Mouse (Mus musculus) frontal cortex, adult (tissue): ENCODE results near the gene Gm49354.
A peak's percentile ranks its signal among the peaks of the same experiment; 100 is the strongest.
"Not testable (repeated sequence)": the region's sequence is repeated elsewhere in the genome, so short reads cannot be mapped to it uniquely, and the experiment has no call there.

Experiments
- ATAC-seq: cut with Nextera tagmentation; 2 replicates; pipeline ENCODE4 v1.9.2; 2017; ENCODE audit warnings: mild to moderate bottlenecking, moderate library complexity, mixed read lengths; ENCODE audit not compliant: low TSS enrichment

Gm49354 gene

DNA sequence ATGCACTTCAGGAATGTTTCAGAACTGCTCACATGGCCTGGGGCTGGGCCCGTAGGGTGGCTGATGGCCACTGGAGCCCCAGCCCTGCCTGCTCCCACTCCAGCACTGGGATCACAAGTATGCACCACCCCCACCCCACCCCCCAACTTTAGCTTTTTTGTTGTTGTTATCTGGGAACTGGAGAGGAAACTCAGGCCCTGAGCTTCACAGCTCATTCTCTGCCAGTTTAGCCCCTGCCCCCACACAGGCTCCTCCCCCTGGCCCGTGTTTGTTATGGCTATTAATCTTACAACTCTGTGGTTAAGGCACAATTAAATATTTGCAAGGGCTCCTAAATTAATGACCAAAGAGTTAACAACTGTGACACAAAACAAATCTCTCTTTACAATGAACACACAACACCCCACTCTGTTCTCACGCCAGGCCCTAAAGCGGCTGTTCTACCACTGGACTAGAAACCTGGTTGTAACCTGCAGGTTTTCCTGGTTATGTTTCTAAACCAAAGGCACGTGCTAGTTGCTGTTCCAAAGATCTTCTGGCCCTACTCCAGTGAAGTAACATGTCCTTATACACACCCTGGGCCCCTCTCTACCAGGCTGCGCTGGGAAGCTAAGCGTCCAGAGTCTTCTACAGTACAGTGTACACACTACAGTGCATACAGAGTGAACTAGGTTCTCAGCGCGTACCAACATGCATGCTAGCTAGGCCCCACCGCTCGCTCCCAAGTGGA, 15.1 kb downstream of the Gm49354 start:
- ATAC-seq = no peak

DNA sequence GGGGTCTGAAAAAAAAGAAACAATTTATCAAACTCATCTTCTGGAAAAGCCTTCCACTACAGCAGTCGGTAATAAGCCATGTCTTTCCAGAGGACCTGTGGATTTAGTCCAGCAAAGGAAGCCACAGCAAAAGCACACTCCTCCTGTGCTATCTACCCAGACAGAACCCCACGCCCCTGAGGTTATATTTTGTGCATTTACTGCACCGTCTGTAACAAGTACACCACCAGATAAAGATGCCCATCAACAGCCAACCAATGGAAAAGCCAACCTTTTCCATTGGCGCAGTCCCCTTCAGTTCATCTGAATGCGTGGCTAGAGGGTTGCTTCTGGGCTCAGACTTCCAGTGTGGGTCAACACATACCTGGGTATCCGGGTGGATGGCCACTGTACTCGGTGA, 19.3 kb downstream of the Gm49354 start:
- no peak for ATAC-seq

DNA sequence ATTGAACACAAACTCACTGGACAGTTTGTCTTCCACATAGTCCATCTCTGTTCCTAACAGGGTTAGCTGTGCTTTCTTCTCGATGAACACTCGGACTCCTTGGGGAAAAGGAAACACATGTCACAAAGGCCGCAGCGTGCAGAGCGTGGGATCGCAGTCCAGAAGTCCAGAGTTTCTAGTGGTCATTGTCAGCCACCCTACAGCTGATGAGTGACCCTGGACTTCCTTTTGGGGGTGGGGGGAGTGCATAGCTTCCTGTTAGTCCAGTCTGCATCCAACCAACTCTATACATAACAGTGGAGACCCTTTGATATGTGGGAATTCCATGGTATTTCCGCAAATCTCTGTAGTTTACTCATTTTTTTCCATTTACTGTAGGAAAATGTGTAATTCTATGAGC, 25.1 kb downstream of the Gm49354 start:
- ATAC-seq = no peak

DNA sequence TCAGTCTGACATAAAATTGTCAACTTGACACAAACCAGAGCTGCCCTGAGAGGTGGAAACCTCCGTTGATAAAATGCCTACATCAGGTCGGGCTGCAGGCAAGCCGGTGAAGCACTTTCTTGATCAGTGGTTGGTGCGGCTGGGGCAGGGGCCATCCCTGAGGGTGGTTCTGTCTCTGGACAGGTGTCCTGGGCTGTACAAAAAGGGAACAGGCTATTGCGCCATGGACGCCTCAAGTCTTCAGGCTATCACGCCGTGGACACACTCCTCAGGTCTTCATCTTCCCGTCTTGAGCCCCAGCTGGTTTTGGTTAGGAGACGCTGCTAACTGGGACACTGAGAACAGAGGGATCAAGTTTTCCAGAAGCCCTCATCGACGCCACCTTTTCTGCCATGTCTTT, 31.7 kb downstream of the Gm49354 start:
- ATAC-seq = no peak

DNA sequence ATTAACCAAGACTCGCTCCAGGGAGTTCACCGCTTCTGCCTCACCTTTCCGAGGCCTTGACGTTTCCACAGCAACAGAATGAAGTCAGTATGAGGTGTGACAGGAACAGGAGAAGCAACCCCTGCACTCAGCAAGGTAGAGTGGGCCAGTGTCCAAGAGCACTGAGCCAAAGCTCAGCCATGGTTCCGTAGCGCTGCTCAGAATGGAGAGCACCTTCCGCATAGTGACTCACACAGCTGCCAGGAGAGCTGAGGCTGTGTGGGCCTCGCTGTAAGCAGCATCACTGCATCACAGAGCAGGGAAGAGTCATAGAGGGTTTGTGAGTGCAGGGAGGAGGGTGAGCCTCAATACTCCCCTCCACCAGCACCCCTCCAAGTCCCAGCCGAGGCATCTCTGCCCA, 35.3 kb downstream of the Gm49354 start, which contains the start of gene 1700014D04Rik:
1700014D04Rik (minus strand) TSS at position 42 of the 400 bp plus-strand sequence.
- ATAC-seq = peak; percentile 95

DNA sequence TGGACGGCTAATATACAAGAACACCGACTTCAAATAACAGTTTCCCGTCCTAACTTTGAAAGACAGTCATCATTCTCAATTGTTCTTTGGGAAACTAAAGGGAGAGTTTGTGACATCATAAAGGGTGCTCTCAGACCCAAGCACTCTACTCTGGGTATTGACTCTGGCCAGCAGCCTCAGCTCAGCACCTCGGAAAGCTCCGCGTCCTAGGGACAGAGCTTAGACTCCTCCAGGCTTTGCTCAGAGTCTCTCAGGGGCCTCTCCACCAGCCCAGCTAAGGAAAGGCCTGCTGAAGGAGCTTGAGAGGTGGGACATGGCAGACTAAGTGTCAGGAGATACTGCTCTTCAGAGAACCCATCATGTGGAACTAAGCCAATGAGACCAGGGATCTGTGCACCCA, 35.9 kb downstream of the Gm49354 start:
- ATAC-seq = no peak

DNA sequence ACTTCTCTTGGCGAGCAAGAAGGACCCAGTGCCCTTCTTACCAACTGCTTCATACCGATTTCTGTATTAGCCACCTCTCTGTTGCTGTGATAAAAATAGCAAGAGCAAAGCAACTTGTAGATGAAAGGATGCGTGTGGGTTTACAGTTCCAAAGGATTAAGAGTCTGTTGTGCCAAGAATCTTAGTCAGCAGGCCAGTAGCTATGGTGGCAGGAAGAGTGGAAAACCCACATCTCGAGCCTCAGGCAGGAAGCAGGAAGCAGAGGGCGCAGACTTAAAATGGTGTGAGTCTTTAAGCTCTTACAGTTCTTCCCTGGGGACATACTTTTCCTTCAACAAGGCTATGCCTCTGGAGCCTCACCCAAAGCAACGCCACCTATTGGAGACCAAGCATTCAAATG, 36.6 kb downstream of the Gm49354 start:
- peak; percentile 27; the same call in 1 of the 2 replicates for ATAC-seq

DNA sequence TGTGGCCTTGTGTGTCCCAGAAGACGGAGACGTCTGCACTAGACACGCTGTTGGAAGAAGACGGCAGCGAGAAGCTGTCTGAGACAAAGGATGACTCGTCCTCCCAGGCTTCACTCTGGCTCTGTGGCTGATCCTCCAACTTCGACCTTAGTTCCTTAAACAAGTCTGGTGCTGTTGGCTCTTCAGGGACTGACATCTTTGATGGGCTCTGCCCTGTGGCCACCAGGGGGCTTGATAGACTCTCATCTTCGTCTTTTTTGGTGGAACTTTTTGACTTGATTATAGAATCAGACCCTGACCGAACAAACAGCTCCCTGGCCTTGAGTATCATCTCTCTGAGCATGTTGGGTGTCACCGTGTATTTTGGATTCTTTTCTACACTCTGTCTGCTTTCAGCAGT, 40.3 kb downstream of the Gm49354 start:
- no peak for ATAC-seq

DNA sequence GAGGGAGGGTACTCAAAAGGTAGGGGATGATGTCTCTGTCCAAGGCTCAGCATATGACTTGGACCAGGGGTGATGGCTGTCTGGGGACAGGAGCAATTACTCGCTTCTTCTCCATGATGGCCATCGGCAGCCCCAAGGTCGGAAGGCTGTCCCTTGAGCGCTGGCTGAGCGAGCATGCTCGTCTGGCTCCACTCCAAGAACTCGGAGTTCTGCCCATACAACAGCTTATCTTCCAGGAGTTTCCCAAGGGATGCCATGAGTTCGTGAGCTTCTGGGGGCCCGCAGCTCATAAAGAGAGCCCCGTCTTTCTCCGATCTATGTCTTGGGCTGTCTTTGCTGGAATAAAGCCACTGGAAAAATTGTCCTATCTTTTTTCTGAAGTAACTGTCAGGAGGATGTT, 40.9 kb downstream of the Gm49354 start:
- no peak for ATAC-seq

DNA sequence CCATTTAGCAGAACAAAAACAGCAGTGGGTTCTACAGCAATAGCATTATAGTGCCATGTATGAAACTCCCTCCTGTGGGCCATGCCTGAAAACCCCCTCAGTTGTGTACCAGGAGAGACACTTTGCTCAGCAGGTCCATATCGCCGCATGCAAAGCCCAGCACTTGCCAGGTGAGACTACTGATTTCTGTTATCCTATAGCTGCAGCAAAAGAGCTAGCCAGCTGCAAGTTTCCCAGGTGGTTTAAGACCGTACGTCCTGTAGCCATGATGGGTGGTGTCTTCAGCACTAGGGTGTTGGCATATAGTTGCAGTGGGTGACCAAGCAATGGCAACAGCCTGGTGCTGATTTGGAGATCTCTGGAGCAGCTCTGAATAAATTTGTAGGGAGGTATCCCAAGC, 42.6 kb downstream of the Gm49354 start:
- no peak for ATAC-seq

DNA sequence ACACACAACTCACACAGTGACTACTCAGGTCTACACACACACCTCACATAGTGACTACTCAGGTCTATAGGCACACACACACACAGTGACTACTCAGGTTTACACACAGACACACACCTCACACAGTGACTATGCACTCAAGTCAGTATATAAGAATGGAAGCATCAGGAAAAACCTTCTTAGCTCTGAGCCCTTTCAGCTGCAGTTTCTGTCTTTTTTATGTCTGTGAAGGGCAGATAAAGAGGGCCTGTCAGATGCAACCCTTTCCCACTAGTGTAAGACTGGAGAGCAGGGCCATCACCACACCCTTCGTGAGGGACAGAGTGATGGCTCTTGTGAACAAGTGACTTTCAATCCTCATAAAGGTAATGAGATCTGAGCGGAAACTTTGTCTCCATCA, 43.6 kb downstream of the Gm49354 start:
- no peak for ATAC-seq

DNA sequence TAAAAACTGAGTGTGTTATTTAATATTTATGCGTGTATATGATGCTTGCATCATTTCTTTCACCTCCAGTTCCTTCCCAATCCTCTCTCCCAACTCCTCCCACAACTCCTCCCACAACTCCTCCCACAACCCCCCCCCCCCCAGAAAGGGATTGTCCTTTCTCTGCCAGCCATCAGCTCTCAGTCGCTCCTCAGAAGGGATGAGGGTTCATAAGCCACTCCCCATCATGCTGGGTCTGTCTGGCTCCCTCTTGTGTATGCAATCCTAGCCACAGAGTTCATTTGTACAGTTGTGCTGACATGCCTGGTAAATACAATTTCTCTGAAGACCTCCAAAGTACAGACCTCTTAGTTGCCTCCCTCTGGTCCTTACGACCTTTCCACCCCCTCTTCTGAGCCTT, 46.9 kb downstream of the Gm49354 start:
- peak; percentile 52; the same call in 1 of the 2 replicates for ATAC-seq

DNA sequence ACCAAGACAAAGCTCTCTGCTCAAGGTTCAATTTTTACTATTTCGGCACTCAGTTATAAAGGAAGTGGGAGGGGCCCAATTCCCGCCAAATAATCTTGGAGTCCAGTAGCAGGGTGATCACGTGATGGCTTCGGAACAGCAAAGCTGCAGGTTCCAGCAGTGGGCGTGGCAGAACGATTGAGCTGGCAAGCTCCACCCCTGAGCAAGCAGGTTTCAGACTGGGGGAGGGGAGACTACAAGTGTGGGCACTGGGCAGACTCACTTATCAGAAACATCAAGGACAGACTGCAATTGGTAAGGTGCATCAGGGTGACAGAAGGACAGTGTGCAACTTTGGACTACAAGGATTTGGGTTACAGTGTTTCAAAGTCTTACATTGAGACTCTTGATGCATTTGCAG, 47.7 kb downstream of the Gm49354 start:
- not testable (repeated sequence) for ATAC-seq

DNA sequence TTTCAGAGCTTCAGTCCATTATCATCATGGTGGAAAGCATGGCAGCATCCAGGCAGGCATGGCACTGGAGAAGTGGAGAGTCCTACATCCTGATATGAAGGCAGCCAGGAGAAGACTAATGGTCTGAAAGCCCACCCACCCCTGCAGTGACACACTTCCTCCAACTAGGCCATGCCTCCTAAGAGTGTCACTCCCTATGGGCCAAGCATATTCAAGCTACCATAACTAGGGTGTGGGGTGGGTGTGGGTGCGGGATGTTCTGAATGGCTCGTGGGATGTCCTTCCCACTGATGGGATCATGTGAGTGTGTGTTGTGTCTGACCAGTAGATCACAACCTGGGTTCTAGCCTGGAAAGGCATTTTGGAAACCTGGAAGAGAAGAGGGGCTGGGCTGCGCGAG, 48.1 kb downstream of the Gm49354 start:
- ATAC-seq = no peak

DNA sequence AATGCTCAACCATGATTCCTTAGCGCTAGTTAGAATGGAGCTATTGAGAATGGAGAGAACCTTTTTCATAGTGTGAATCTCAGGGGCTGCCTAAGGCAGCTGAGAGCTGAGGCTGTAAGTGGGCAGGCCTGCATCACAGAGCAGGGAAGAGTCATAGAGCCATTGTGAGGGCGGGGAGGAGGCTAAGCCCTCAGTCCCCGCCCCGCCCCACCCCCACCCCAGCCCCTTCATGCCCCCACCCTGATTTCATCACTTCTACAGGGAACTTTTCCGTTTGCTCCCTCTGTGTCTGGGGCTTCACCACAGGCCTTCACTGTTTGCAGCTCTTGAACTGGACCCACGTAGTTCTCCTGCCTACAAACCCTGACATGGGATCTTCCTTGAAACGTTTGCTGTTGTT, 50.4 kb downstream of the Gm49354 start, which contains the start of gene Spata31d1d:
Spata31d1d (minus strand) TSS at position 101 of the 400 bp plus-strand sequence.
- no peak for ATAC-seq

DNA sequence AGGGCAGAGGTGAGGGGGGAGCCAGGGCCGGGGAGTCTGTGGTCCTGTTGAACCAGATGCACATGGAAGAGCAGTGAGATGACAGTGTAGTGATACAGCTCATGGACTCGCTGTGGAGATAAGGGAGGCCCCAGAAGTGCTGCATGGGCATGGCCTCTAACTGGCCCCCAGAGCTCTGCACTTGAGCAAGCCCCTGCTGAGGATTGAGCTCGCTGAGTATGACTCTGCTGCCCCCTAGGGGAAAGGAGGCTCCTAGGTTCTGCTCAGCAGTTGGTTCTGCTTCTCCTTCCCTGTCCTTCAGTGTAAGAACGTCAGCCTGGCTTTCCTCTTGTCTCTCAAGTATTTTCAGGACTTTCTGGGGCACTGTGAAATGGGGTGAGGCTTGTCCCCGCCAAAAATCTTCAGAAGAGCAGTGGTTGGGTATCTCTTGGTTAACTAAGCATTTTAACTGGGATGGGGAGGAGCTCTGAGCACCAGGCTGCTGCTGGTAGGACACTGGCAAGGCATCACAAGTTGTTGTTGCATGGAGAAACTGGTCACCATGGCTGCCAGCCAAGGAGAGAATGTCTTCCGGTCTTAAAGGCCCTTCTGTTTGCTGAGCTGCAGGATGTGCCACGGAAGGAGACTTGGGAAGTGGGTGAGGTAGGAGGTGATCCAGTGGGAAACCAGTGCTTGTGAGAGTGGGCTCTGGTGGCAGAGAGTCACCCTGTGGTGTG, 53.5 kb downstream of the Gm49354 start:
- peak; percentile 92 for ATAC-seq

DNA sequence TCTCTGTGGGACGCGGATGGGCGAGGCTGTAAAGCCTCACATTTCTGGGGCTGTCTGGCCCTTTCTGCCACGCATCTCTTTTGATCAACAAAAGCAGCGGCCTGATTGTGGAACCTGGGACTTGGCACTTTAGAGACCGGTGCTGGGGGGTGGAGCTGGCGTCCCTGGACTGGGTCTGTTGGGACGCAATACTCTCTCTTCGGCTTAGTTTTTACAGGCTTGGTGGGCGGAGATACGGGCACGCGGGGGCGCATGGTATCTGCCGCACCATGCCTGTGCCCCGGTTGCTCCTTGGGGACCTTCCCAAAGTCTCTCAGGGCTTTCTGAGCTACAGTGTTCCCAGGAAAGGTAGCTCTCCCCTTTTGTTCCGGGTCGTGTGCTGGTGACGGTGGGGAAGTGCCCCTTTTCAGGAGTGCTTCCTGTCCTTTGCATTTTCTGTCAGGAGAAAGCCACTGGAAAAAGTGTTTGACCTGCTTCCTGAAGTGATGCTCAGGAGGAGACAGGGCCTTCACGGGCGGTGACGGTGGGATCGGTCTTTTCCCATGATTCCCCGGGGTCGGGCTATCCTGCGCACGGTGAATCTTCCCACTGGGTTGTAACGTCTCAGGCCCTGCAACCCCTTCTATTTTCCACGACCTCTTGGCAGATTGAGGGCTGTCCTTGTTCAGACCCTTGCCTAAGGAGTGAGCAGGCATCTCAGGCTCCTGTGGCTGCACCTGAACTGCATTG, 55.7 kb downstream of the Gm49354 start:
- ATAC-seq = no peak

DNA sequence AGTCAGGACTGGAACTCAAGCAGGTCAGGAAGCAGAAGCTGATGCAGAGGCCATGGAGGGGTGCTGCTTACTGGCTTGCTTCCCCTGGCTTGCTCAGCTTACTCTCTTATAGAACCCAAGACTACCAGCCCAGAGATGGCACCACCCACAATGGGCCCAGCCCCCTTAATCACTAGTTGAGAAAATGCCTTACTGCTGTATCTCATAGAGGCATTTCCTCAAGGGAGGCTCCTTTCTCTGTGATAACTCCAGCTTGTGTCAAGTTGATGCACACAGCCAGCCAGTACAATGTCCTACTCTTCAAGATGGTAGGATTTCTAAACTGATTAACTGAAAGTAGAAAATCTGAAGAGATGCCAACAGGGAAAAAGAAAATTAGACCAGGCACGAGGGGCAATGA, 60.0 kb downstream of the Gm49354 start:
- not testable (repeated sequence) for ATAC-seq

DNA sequence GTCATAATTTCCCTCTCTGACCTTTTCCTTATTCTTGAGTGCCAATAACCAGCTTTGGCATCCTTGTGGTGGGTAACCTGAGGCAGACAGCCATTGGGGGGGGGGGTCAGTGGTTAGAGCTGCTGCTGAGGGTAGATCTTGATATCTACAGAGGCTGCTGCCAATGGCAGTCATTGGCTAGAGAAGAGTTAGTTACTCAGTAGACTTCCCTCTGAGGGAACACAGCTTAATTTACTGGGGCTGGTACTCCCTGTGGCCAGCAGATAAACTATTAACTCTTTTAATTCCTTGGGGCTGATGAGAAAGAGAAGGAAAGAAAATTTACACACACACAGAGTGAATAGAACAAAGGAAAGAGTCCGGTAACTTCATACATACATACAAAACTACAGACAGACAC, 62.6 kb downstream of the Gm49354 start:
- no peak for ATAC-seq

DNA sequence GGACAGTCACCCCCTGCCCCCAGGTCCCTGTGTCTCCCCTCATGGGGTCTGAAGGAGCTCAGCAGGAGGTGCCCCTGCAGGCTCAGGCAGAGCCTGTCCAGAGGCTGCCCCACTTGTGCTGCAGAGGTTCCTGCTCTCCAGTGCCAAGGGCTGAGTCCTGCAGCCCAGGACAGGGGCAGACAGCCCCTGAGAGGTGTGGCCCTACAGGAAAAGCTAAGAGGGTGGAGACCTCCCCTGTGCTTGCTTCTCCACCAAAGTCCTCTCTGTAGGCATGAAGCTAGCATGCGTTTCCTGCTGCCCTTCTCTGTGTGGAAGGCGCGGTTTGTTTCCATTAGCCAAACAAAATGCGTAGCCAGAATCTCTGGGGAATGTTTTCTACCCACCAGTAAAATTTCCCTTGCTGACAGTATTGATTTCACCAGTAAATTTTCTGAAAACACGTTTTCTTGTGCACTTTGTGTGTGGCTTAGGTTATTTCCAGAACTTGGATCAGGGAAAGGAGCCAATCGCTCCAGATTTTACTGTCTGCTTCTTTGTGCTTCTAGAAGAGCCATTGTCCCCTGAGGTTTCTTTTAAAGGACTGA, 63.1 kb downstream of the Gm49354 start:
- not testable (repeated sequence) for ATAC-seq

DNA sequence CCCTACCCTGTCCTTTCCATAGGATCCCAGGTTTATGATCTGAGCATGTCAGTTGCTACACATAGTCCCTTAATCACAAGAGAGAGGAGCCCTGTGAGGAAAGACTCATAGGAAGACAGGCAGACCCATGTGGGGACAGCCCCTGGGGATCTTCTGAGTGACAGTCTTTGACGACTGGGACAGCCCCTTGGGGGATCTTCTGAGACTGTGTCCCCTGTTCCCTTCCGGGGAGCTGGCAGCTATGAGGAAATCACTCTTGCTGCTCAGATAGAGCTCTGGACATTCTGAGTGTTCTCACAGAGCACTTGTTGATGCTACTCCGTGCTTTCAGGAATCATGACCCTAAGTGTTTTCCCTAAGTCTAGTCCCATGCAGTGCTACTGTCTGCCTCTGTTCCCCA, 68.3 kb downstream of the Gm49354 start:
- ATAC-seq = no peak

DNA sequence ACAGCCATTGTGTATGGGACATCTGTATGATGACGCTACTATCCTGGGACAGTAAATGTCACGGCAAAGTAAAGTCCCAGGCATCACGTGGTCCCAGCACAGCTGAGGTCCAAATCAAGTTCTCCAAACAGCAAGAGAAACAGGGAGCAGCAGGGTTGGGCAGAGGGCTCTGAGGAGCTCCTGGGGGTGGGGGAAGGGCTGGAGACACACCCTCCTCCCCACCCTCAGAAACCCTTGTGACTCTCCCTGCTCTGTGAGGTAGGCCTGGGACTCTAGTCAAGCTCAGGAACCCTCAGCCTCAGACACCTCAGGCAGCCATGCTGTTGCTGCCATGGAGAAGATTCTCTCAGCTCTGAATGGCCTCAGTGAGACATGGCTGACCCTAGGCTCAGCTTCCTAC, 70.1 kb downstream of the Gm49354 start, which contains the start of gene Spata31d1b:
Spata31d1b (plus strand) TSS at position 301 of the 400 bp plus-strand sequence.
- not testable (repeated sequence) for ATAC-seq
